Mouse (Mus musculus): Measurements from ENCODE around the gene Ovol2.

- no peak for TF ChIP-seq CTCF (conservative IDR thresholded peaks at IDR 0.05 in 1 of 2, IDR thresholded peaks at IDR 0.05 in 1 of 2; ENCODE audit: low read depth in 2 of 2, low read length in 2 of 2)
- TF ChIP-seq TBP (conservative IDR thresholded peaks at IDR 0.05; ENCODE audit: low read depth, low read length) = no peak
- no peak for TF ChIP-seq POLR2A (IDR thresholded peaks at IDR 0.05; ENCODE audit: low read depth, low read length)
- peak; percentile 17; the same call in 1 of the 2 replicates for TF ChIP-seq ZMIZ1 (IDR thresholded peaks at IDR 0.05; ENCODE audit: low read depth, low read length)
- TF ChIP-seq EP300 (IDR thresholded peaks at IDR 0.05; ENCODE audit: low read length) = no peak
- no peak for TF ChIP-seq RCOR1 (conservative IDR thresholded peaks at IDR 0.05; ENCODE audit: low read depth, low read length)
- no peak for TF ChIP-seq HCFC1 (IDR thresholded peaks at IDR 0.05; ENCODE audit: low read depth, low read length)
- TF ChIP-seq MAFK (IDR thresholded peaks at IDR 0.05; ENCODE audit: insufficient replicate concordance, low read length) = no peak
- no peak for TF ChIP-seq CHD2 (IDR thresholded peaks at IDR 0.05; ENCODE audit: low read length)
- TF ChIP-seq SMC3 (IDR thresholded peaks at IDR 0.05; ENCODE audit: low read depth, low read length) = no peak
- no peak for TF ChIP-seq JUND (conservative IDR thresholded peaks at IDR 0.05; ENCODE audit: low read depth, low read length)
- TF ChIP-seq POLR2AphosphoS2 (IDR thresholded peaks at IDR 0.05; ENCODE audit: low read depth, low read length) = peak; percentile 80; the same call in 1 of the 2 replicates
- peak; percentile 93 for TF ChIP-seq CHD1 (IDR thresholded peaks at IDR 0.05; ENCODE audit: low read depth, low read length)
- TF ChIP-seq USF2 (conservative IDR thresholded peaks at IDR 0.05; ENCODE audit: low read depth, low read length) = no peak
Measured at GRCm38 (mm10) chr2:144268446-144269305, 63.3 kb downstream of the Ovol2 start.

Data from CH12.LX (cell line).